Mouse (Mus musculus): ENCODE measurements around the gene Tppp. TPM values are rescaled to one million over a fixed set of nuclear protein-coding genes. Genes with fewer than 3 reads are reported as not detected.
"Not testable (repeated sequence)": the region's sequence is repeated elsewhere in the genome, so short reads cannot be mapped to it uniquely, and the experiment has no call there.

The Tppp gene
- polyA plus RNA-seq, 1 experiment from 2014 or later: 12.0 TPM

DNA sequence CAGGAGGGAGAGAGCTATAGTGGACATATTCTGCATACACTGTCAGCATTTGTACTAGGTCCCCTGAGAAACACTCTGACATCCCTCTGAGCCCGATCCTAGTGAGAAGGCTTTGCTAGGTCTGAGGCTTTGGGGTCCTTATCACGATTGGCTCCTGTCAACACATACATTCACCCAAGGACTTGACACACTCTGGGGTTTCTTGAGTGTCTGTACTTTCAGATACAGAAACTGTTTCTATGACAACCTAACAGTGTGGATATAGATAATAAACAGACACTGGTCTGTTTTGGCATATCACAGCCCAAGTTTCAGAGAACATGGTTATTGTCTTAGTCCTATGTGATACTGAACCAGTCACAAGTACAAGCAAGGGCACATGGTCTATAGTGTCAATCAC is 18.4 kb upstream of the Tppp start:
- no peak for DNase-seq
- WGBS: 74% methylated on average over 2 of the region's 2 CpGs
- H3K9ac ChIP-seq (replicated peaks; ENCODE audit: low read length): no peak overlapping the region
- no peaks in the 10 kb centered on the region for H3K4me1 ChIP-seq (ENCODE audit: control insufficient read depth, insufficient read depth, low read length)
- H3K36me3 ChIP-seq (ENCODE audit: control insufficient read depth, insufficient read depth, low read length): no peaks in the 10 kb centered on the region
- no peak for ATAC-seq (ENCODE audit: low FRiP score, low TSS enrichment)
- H3K4me3 ChIP-seq (replicated peaks; ENCODE audit: low read depth, low read length): no peak overlapping the region
- H3K27ac ChIP-seq (replicated peaks; ENCODE audit: low read depth, low read length): no peak overlapping the region
- no peaks in the 10 kb centered on the region for H3K9me3 ChIP-seq (ENCODE audit: control insufficient read depth, low read length)
- no peak overlapping the region for H3K4me2 ChIP-seq (ENCODE audit: low read length)
- no peaks in the 10 kb centered on the region for H3K27me3 ChIP-seq (ENCODE audit: control insufficient read depth, insufficient read depth, low read length)

DNA sequence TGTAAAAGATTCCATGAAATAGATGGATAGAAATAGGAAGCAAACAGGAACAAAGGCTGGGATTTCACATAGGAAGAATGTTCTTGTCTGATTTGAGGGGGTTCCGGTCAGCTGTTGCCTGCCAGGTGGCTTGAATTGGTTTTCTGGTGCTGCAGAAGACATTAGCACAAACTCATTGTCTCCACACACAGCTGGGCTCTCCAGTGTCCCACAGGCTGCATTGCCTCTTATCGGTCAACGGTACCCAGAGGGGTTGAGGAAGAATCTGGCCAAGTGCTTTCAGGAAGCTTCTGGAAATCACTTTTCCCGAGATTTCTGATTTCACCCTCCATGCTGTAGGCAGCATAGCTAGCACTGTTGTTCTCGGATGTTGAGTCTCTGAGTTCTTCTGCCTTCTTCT is 17.9 kb upstream of the Tppp start:
- no peaks in the 10 kb centered on the region for H3K9me3 ChIP-seq (ENCODE audit: control insufficient read depth, low read length)
- H3K9ac ChIP-seq (replicated peaks; ENCODE audit: low read length): no peak overlapping the region
- WGBS: 83% methylated on average over 5 of the region's 5 CpGs
- DNase-seq (no peak), ATAC-seq (ENCODE audit: low FRiP score, low TSS enrichment) (no peak)
- H3K4me2 ChIP-seq (ENCODE audit: low read length): no peak overlapping the region
- no peak overlapping the region for H3K4me3 ChIP-seq (replicated peaks; ENCODE audit: low read depth, low read length)
- H3K27ac ChIP-seq (replicated peaks; ENCODE audit: low read depth, low read length): no peak overlapping the region
- no peaks in the 10 kb centered on the region for H3K4me1 ChIP-seq (ENCODE audit: control insufficient read depth, insufficient read depth, low read length)
- no peaks in the 10 kb centered on the region for H3K27me3 ChIP-seq (ENCODE audit: control insufficient read depth, insufficient read depth, low read length)
- no peaks in the 10 kb centered on the region for H3K36me3 ChIP-seq (ENCODE audit: control insufficient read depth, insufficient read depth, low read length)

GRCm38 (mm10) chr13:73996456-73996855 is 12.8 kb upstream of the Tppp start:
- no peaks in the 10 kb centered on the region for H3K27me3 ChIP-seq (ENCODE audit: control insufficient read depth, insufficient read depth, low read length)
- WGBS: 85% methylated on average over 4 of the region's 4 CpGs

GRCm38 (mm10) chr13:74000519-74000918 is 8.7 kb upstream of the Tppp start:
- Histone ChIP-seq H3K4me1 (ENCODE audit: control insufficient read depth, insufficient read depth, low read length) (no peaks in the 10 kb centered on the region), H3K9ac (replicated peaks; ENCODE audit: low read length) (no peak overlapping the region), H3K4me3 (replicated peaks; ENCODE audit: low read depth, low read length) (no peak overlapping the region), H3K9me3 (ENCODE audit: control insufficient read depth, low read length) (no peaks in the 10 kb centered on the region), H3K27ac (replicated peaks; ENCODE audit: low read depth, low read length) (no peak overlapping the region), H3K27me3 (ENCODE audit: control insufficient read depth, insufficient read depth, low read length) (no peaks in the 10 kb centered on the region), H3K4me2 (ENCODE audit: low read length) (no peak overlapping the region), H3K36me3 (ENCODE audit: control insufficient read depth, insufficient read depth, low read length) (no peaks in the 10 kb centered on the region)
- ATAC-seq (ENCODE audit: low FRiP score, low TSS enrichment) (no peak), DNase-seq (no peak)

More at GRCm38 (mm10) chr13:73996456-73996855, 12.8 kb upstream of the Tppp start:
- Histone ChIP-seq H3K4me3 (replicated peaks; ENCODE audit: low read depth, low read length) (no peak overlapping the region), H3K27ac (replicated peaks; ENCODE audit: low read depth, low read length) (no peak overlapping the region), H3K36me3 (ENCODE audit: control insufficient read depth, insufficient read depth, low read length) (no peaks in the 10 kb centered on the region), H3K9ac (replicated peaks; ENCODE audit: low read length) (no peak overlapping the region), H3K4me1 (ENCODE audit: control insufficient read depth, insufficient read depth, low read length) (no peaks in the 10 kb centered on the region), H3K4me2 (ENCODE audit: low read length) (no peak overlapping the region), H3K9me3 (ENCODE audit: control insufficient read depth, low read length) (no peaks in the 10 kb centered on the region)
- no peak for DNase-seq
- ATAC-seq (ENCODE audit: low FRiP score, low TSS enrichment): no peak

DNA sequence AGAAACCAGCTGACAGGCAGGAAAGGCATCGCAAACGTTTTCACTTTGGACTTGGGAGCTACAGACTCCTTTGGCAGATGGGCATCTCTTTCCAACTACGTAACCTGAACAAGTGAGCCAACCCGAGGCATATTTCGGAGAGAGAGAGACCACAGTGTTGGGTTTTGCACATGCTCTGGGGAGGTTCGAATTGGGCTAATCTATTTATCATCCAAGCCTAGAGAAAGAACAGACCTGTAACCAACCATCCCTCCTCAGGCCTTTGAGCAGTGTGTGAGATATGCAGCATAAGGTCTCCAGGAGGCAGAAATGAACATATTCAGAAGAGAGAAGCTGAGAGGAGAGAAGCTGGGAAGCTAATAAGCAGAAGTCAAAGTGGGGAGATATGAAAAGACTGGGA is 8.2 kb upstream of the Tppp start:
- Histone ChIP-seq H3K27me3 (ENCODE audit: control insufficient read depth, insufficient read depth, low read length) (no peaks in the 10 kb centered on the region), H3K4me1 (ENCODE audit: control insufficient read depth, insufficient read depth, low read length) (no peaks in the 10 kb centered on the region), H3K36me3 (ENCODE audit: control insufficient read depth, insufficient read depth, low read length) (no peaks in the 10 kb centered on the region), H3K9me3 (ENCODE audit: control insufficient read depth, low read length) (no peaks in the 10 kb centered on the region), H3K4me2 (ENCODE audit: low read length) (no peak overlapping the region), H3K9ac (replicated peaks; ENCODE audit: low read length) (no peak overlapping the region), H3K27ac (replicated peaks; ENCODE audit: low read depth, low read length) (no peak overlapping the region), H3K4me3 (replicated peaks; ENCODE audit: low read depth, low read length) (no peak overlapping the region)
- ATAC-seq (ENCODE audit: low FRiP score, low TSS enrichment): no peak
- DNase-seq: no peak
- 84% methylated on average over 6 of the region's 6 CpGs for WGBS

- Histone ChIP-seq H3K9ac (replicated peaks; ENCODE audit: low read length) (no peak overlapping the region), H3K4me1 (ENCODE audit: control insufficient read depth, insufficient read depth, low read length) (no peaks in the 10 kb centered on the region), H3K4me3 (replicated peaks; ENCODE audit: low read depth, low read length) (no peak overlapping the region), H3K27me3 (ENCODE audit: control insufficient read depth, insufficient read depth, low read length) (no peaks in the 10 kb centered on the region), H3K9me3 (ENCODE audit: control insufficient read depth, low read length) (no peaks in the 10 kb centered on the region), H3K4me2 (ENCODE audit: low read length) (no peak overlapping the region), H3K36me3 (ENCODE audit: control insufficient read depth, insufficient read depth, low read length) (no peaks in the 10 kb centered on the region), H3K27ac (replicated peaks; ENCODE audit: low read depth, low read length) (no peak overlapping the region)
- ATAC-seq (ENCODE audit: low FRiP score, low TSS enrichment) (no peak), DNase-seq (no peak)
- 84% methylated on average over 4 of the region's 4 CpGs for WGBS
These were observed 7.7 kb upstream of the Tppp start for GRCm38 (mm10) chr13:74001492-74001891.

- H3K36me3 ChIP-seq (ENCODE audit: control insufficient read depth, insufficient read depth, low read length); DNase-seq; H3K4me3 ChIP-seq (replicated peaks; ENCODE audit: low read depth, low read length); H3K27me3 ChIP-seq (ENCODE audit: control insufficient read depth, insufficient read depth, low read length); H3K9me3 ChIP-seq (ENCODE audit: control insufficient read depth, low read length); H3K4me2 ChIP-seq (ENCODE audit: low read length); H3K9ac ChIP-seq (replicated peaks; ENCODE audit: low read length); ATAC-seq (ENCODE audit: low FRiP score, low TSS enrichment); H3K4me1 ChIP-seq (ENCODE audit: control insufficient read depth, insufficient read depth, low read length); H3K27ac ChIP-seq (replicated peaks; ENCODE audit: low read depth, low read length): not testable (repeated sequence)
- WGBS: 92% methylated on average over 4 of the region's 4 CpGs
These were observed 2.3 kb upstream of the Tppp start for GRCm38 (mm10) chr13:74006881-74007280.

DNA sequence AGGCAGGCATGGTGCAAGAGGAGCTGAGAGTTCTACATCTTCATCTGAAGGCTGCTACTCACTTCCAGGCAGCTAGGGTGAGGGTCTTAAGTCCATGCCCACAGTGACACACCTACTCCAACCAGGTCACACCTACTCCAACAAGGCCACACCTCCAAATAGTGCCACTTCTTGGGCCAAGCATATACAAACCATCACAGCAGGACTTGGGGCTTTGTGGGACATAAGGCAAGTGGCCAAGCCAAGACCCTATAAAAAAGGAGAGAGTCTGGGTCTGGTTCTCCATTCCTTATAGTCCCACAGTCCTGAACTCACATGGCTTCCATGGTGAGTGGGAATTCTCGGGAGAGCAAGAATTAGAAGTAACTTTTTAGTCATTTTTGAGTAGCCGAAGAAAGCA is 991 bp upstream of the Tppp start:
- not testable (repeated sequence) for ATAC-seq (ENCODE audit: low FRiP score, low TSS enrichment); H3K4me3 ChIP-seq (replicated peaks; ENCODE audit: low read depth, low read length); H3K9ac ChIP-seq (replicated peaks; ENCODE audit: low read length); H3K36me3 ChIP-seq (ENCODE audit: control insufficient read depth, insufficient read depth, low read length); H3K27me3 ChIP-seq (ENCODE audit: control insufficient read depth, insufficient read depth, low read length); DNase-seq; H3K27ac ChIP-seq (replicated peaks; ENCODE audit: low read depth, low read length); H3K4me1 ChIP-seq (ENCODE audit: control insufficient read depth, insufficient read depth, low read length); H3K9me3 ChIP-seq (ENCODE audit: control insufficient read depth, low read length)
- H3K4me2 ChIP-seq (ENCODE audit: low read length): peak overlapping the region; percentile 93
- WGBS: 83% methylated on average over 2 of the region's 2 CpGs

DNA sequence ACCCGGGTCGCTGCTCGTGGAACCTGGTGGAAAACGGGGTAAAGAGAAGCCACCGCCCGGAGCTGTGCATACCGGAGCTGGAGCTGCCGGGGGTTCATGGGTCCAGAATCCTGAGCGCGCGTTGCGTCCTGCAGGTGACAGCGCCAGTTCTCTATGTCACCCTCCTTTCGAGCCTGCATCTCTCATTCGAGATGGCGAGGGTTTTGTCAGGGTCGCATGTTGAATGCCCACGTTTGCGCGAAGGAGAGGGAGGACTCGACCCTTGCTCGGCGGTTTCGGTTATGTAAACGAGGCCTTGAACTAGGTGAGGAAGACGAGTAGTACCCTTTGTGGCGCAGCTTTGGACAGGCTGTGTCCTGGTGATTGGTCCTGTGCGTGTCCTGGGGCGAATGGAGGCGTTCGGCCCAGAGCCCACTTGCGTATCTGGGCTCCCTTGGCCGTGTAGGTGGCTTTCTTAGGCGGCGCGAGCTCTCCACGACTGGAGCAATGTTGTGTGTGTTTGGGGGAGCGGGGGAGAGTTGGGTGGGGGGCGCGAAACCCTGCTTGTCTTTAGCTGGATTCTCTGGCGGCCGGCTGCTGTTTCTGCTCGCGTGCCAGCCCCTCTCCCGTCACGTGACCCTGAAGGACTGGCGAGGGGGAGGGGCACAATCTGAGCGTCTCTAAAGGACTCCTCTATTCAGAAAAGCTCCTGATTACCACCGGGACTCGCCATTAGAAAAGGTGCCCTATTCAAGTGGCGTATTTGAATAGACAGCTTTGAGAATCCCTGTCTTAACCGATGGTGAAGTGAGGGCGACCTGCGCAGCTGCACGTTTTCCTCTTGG is 796 bp downstream of the Tppp start:
- peak; percentile 77 for ATAC-seq (ENCODE audit: low FRiP score, low TSS enrichment)
- WGBS: under 1% methylated on average over 55 of the region's 55 CpGs

More for the DNA sequence above, 796 bp downstream of the Tppp start:
- H3K9ac ChIP-seq (replicated peaks; ENCODE audit: low read length): peak overlapping the region; percentile 73
- no peaks in the 10 kb centered on the region for H3K36me3 ChIP-seq (ENCODE audit: control insufficient read depth, insufficient read depth, low read length)
- peaks cover 5% of the 10 kb centered on the region; the same call in 1 of the 2 replicates for H3K27me3 ChIP-seq (ENCODE audit: control insufficient read depth, insufficient read depth, low read length)
- H3K27ac ChIP-seq (replicated peaks; ENCODE audit: low read depth, low read length): peak overlapping the region; percentile 60
- peak; percentile 92 for DNase-seq
- H3K4me2 ChIP-seq (ENCODE audit: low read length): peak overlapping the region; percentile 93
- H3K9me3 ChIP-seq (ENCODE audit: control insufficient read depth, low read length): no peaks in the 10 kb centered on the region
- peaks cover 11% of the 10 kb centered on the region for H3K4me1 ChIP-seq (ENCODE audit: control insufficient read depth, insufficient read depth, low read length)
- peak overlapping the region; percentile 61 for H3K4me3 ChIP-seq (replicated peaks; ENCODE audit: low read depth, low read length)

Measured in midbrain, embryonic 14.5 days (tissue).